Mouse (Mus musculus) megakaryocyte progenitor cell, adult 5-6 weeks (primary cell): ENCODE measurements around the gene Arl3. TPM values are rescaled to one million over a fixed set of nuclear protein-coding genes. Genes with fewer than 3 reads are reported as not detected.

Source experiments
- ATAC-seq: replicated peaks from 2 replicates; pipeline ENCODE4 v1.8.0; 2016; ENCODE audit warnings: mild to moderate bottlenecking, moderate TSS enrichment, inconsistent platforms; ENCODE audit not compliant: poor library complexity
- total RNA-seq, 2 experiments: library from RNA; stranded (forward) in 1 of 2; stranded (reverse) in 1 of 2; fragments of 157-497, 149-512 nt in 1 of 2; fragments of 200-1000 nt in 1 of 2; gene quantifications; 2 replicates each; pipeline versions ENCODE4 v1.2.3 to v1.2.4; 2015 to 2017

Gene Arl3
- total RNA-seq, 2 experiments from 2014 or later = 10.2 to 15.6 TPM

- ATAC-seq = no peak
Observed at GRCm38 (mm10) chr19:46537357-46537756, 35.6 kb downstream of the Arl3 start.

- ATAC-seq = no peak
Observed at GRCm38 (mm10) chr19:46534542-46535098, 38.4 kb downstream of the Arl3 start.

DNA sequence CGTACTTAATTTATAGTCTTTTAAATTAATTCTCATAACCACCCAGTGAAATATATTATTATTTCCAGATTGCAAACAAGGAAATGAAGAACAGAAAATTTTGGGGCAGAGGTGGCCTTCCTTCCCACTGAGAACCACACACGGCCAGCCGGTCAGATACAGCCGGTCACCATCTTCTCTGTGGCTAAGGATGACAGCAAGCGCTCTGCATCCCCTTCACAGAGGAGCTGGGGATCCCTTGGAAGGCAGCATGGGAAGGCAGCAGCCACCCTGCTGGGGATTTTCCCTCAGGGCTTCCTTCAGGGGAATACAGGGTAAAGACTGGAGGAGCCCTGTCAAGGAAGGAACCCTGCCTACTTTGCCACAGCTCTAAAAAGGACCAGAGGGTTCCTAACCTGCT lies 39.5 kb downstream of the Arl3 start:
- ATAC-seq = no peak

DNA sequence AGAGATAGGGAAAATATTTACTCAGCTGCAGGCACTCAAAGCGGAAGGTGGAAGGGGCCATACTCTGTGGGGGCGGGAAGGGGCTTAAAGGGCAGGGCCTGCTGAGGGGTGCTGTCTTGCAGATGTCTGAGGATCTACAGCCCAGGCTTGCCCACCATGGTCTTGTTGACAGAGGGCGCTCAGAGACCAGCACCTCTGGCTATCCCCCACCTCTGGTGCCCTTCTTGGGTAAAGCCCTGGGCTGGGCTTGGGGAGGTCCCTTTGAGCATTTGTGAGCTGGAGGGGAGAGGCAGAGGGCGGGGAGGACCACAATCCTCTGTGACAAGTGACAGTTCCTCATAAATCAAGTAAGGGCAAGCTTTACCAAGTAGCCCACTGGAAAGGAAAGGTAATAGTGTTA lies 39.9 kb downstream of the Arl3 start:
- ATAC-seq = no peak

DNA sequence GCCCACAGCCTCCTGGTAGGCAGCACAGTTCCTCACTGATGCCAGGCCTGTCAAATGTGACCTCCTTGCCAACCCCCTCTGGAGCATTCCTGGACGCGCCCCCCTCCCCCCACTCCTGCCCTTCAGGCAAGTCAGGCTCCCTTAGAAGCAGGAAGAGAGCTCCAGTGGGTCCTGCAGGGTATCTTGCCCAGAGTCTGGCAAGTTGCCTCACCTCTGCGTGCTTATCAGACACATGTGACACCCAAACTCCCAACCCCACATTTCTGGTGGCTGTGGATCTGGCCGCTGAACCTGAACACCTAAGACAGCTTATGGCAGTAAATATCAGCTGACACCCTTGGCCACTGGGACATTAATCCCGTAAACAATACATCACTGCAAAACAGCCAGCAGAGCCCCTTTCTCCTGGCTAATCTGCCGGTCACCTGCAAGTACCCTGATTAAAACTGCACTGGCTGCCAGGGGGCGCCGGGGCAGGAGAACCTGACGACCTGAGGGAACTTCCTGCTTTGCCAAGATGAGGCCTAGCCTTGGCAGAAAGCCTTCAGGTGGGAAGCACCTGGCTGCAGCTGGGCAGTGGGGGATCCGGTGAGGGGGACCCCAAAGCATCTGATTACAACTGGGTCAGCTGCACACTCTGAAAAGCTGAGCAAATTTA lies 40.8 kb downstream of the Arl3 start:
- peak; percentile 66 for ATAC-seq

GRCm38 (mm10) chr19:46531071-46532030 lies 41.6 kb downstream of the Arl3 start:
- ATAC-seq = peak; percentile 17

DNA sequence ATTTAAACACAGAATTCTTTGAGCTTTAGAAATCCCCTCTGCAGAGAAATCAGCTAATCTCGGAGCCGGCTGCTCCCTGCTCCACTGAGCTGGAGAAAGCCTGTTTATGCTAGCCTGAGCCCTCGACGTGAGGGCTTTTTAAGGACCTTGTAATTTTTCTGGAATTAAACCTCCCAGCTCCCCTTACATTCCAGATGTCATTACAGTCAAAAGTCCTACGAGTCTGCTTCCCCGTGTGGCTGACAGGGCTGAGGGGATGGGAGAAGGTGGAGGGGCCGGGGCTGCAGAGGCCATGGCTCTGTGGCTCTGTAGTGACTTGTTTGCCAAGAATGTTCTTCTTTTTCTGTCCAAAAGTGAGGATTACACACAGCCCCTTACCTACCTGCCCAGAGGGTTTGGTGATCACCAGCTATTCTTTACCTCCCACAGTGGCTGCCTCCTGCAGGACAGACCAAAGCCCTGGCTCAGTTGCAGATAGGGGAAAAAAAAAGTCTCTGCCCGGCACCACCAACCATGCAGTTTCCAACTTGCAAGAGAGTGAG lies 42.5 kb downstream of the Arl3 start:
- ATAC-seq = no peak

DNA sequence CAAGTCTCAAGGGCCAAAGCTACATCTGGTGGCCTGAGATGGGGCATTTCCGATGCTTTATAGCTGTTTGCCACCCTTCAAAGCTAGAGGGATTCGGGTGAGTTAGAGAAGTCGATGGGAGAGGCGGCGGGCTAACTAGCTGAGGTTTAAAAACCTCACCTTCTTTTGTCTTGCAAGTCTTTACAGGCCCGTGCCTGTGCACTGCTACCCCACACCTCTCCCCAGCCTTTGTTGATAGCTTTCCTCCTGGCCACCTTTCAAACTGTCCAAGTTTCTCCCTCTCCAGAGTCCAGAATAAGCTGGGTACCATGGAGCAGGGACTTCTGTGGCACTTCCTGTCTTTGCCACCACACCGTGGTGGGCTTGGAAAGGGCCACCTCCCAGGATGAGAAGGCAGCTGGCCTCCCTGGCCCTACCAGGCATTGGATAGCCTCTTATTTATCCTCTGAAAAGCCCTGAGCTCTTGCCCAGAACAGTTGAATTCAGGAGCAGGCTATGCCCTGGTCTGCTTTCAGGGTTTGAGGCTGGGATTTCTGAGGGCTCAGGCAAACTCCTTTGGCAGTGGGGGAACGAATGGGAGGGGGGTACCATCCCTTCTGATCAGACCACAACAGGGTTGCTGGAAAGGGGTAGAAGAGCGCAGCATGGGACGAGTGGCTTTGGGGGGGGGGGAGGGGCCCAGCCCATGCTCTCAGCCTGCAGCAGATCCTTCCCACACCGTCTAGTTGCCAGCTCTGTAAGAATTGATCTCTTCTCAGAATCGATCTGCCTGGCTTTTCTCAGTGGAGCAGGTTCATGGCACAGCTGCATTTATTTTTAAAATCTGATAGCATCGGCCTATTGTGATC lies 43.2 kb downstream of the Arl3 start:
- ATAC-seq = no peak

DNA sequence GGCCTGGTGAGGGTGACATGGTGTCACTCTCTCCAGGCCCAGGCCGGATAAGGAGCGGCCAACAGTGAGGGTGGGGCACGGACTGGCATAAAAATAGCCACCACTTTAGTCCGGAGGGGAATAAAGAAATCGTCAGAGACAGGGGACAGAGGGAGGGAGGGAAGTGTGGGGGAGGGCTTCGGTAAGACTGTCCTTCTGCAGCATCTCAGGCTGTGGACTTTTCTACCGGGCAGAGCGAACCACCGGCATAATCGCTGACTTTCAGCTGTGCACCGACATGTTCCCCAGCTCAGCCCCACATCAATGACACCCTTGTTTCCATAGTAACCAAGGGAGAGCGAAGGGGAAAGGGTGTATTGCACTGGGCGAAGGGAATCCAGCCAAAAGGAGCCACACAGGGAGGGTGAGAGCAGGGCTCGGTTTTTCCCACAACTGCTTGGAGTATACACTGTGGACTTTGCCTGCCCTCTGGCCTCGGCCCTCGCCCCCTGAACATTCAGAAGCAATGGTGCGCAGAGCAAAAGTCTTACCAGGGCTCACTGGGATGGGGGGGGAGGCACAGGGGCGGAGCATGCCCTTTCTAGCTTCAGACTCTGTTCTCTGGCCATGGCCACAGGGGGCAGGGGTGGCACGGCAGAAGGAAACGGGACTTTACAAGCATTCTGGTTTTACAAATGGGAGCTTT lies 44.3 kb downstream of the Arl3 start:
- peak; percentile 55 for ATAC-seq

GRCm38 (mm10) chr19:46527632-46528528 lies 45.1 kb downstream of the Arl3 start:
- ATAC-seq = no peak

DNA sequence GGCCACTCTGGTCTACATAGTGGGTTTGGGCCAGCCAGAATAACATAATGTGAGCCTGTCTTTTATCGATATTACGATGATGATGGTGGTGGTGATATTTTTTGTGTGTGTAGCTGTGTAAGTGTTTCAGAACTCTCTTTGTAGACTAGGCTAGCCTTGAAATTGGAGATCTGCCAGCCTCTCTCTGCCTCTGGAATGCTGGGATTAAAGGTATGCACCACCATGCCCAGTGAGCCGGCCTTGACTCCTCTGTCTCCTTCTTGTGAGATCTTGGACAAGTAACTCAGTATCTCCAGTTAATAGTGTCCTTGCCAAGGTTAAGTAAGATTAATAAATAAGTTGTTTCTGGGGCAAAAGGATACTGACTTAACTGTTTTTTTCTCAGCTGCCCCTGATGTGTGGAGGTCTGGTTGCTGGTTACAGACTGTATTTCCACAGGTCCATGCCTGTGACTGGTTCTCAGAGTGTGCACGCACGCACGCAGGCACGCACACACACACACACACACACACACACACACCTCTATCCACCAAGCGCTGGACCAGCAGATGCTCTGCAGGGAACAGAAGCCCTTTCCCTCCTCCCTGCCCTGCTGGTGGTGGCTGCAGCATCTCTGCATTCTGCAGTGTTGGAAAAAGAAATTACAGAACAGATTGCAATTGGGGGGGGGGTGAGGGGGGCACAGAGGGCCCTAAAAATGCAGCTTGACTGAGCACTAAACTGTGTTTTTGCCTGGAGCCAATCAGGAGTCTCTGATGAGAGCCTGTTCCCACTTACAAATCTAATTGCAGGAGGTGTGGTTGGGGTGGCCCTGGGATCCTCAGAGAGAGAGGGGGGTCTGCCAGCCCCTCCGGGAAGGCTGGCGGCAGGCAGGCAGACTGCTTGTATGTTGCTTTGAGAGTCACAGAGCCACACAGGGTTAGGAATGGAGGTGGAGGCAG lies 47.0 kb downstream of the Arl3 start:
- ATAC-seq = no peak

DNA sequence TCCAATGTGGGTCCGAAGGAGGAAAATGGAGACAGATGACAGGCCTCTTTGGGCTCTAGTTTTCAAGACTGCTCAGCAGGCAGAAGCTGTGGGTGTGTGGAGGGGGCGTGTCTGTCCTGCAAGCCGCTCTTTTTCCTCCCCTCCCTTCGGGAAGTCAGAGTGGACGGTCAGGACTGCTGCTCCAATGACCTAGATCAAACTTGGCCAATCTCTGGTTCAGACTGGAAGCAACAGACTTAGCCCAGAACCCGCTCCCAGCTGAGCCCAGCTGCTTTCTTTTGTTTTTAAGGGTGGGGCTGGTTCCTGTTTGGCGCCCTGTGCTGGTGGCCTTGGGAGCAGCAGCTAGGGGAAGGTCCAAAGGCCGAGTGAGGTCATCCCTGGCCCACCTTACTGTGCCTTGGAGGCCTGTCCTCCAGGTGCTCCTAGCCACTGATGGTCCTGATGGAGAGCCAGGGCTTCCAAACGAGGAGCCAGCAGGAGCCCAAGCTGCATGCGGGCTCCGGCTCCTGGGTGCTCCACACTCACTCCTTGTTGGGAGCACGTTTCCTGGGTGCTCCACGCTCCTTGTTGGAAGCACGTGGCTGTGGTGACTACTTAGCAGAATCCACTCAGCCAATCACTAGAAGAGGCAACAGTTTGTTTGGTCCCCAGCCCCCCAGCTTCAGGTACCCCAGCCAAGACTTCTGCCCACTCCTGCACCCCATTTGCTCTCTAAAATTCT lies 48.2 kb downstream of the Arl3 start:
- ATAC-seq = 0 out of 2 replicates have a peak, but pooled peaks have one; percentile 26

DNA sequence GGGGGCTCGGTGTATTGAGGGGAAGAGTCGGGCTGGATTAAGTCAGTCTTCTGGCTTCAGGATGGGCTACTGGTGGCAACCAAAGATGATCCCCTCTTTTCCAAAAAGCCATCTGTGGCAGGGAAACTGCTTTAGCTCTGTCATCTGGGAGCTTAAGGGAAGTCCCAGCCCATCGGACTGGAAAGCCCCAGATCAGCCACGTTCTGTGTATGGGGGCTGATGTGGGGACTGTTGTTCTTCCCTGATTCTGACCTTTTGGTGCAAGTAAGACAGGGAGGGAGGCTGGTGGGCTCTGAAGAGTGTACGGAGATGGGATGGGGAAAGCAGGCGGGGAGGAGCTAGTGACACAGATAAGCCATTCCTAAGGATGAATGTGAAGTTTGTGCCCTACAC lies 48.9 kb downstream of the Arl3 start:
- no peak for ATAC-seq

DNA sequence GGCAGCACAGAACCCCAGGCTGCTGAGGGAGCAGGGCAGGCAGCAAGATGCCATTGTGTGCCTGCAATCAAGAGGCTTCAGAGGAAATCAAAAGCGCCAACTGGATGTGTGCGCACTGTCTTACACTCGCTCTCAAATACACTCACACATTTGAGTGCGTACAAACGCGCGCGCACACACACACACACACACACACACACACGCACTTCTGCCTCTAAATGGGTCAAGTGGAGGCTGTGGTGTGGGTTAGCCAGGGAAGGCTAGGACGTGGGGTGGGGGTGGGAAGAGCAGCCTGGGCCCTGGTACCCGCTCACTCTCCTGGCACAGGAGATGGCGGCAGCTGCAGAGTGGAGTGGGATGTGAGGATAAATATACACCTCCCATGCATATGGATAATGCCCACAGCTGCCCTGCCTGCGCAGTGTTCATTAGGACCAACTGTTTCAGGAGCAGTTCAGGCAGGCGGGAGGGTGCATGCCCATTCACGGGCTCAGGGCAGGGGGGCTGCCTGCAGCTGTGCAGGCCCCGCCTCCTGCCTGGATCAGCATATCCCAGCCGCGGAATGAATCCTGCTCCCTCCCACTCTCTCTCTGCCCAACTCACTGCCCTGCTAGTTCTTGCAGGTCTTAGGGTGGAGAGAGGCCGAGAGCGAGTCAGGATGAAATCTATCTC lies 49.4 kb downstream of the Arl3 start:
- no peak for ATAC-seq

DNA sequence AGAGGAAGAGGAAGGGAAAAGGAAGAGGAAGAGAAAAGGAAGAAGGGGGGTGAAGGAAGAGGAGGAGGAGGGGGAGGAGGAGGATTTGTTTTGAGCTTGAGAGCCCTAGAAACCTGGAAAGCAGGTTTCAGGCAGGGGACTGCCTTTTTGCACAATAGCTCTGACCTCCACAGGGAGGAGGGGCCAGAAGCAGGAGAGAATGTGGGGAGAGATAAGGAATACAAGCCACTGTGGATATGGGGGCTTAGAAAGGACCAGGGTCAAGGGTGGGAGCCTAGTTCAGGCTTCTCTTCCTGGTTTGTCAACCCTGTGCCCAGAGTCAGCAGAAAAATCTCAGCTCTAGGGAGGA lies 49.9 kb downstream of the Arl3 start:
- ATAC-seq = no peak

DNA sequence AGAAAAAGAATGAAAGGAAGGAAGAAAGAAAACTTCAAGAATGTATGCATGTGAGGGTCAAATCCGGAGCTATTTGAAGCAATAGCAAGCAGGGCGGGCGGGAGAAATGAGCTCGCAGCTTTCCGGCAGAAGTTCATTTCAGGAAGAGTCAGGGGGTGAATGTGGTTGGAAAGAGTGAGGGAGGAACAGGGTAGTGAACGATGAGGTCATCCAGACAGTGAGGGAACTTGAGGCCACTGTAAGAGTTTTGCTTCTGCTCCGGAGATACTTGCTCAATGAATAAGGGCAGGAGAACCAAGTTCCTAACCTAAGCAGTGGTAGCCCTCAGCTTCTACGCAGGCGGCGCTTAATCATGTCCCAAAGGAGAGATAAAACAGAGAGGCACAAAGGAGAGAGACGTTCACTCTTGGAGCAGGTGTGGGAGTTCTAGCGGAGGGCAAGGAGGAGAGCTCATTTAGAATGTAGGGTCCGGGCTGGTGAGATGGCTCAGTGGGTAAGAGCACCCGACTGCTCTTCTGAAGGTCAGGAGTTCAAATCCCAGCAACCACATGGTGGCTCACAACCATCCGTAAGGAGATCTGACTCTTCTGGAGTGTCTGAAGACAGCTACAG lies 50.5 kb downstream of the Arl3 start:
- ATAC-seq = peak; percentile 85
